Mouse (Mus musculus) stomach, embryonic 14.5 days (tissue): ENCODE measurements around the gene Cd163l1. TPM values are rescaled to one million over a fixed set of nuclear protein-coding genes. Genes with fewer than 3 reads are reported as not detected.

Experiments
- ATAC-seq: fragments of 200-750 bp; cut with Nextera tagmentation; 2 replicates; pipeline ENCODE4 v1.8.0; 2017; ENCODE audit warnings: low read depth, moderate TSS enrichment; ENCODE audit not compliant: insufficient number of reproducible peaks, insufficient read depth, low FRiP score
- H3K27ac ChIP-seq: fragments of 300-500 bp; sonication (generic); 2 replicates; pipeline ENCODE4 v1.5.1; 2014; ENCODE audit warnings: mild to moderate bottlenecking, low read length, moderate library complexity, mixed read lengths
- H3K27me3 ChIP-seq: fragments of 300-500 bp; sonication (generic); 2 replicates; pipeline ENCODE4 v1.6.1; 2014; ENCODE audit warnings: low read length, control low read depth, mixed read lengths; ENCODE audit not compliant: control insufficient read depth, insufficient read depth
- H3K36me3 ChIP-seq: fragments of 300-500 bp; sonication (generic); 2 replicates; pipeline ENCODE4 v1.6.1; 2014; ENCODE audit warnings: mild to moderate bottlenecking, control low read depth, low read length, moderate library complexity, mixed read lengths; ENCODE audit not compliant: control insufficient read depth, insufficient read depth
- H3K4me1 ChIP-seq: fragments of 300-500 bp; sonication (generic); 2 replicates; pipeline ENCODE4 v1.6.1; 2014; ENCODE audit warnings: low read length, control low read depth, mixed read lengths; ENCODE audit not compliant: control insufficient read depth, insufficient read depth
- H3K4me2 ChIP-seq: fragments of 300-500 bp; sonication (generic); replicated peaks from 2 replicates; pipeline ENCODE4 v1.6.1; 2014; ENCODE audit warnings: low read depth, low read length, control low read depth
- H3K4me3 ChIP-seq: fragments of 300-500 bp; sonication (generic); 2 replicates; pipeline ENCODE4 v1.5.1; 2014; ENCODE audit warnings: low read depth, low read length, control low read depth
- H3K9ac ChIP-seq: fragments of 300-500 bp; sonication (generic); replicated peaks from 2 replicates; pipeline ENCODE4 v1.6.1; 2014; ENCODE audit warnings: low read depth, mild to moderate bottlenecking, control low read depth, low read length, moderate library complexity, mixed read lengths
- H3K9me3 ChIP-seq: fragments of 300-500 bp; sonication (generic); 2 replicates; pipeline ENCODE4 v1.6.1; 2016; ENCODE audit warnings: low read depth, low read length, control low read depth; ENCODE audit not compliant: control insufficient read depth
- WGBS: fragments of 180-500 bp; shearing (Covaris S2); extraction: QIAGEN DNeasy Blood & Tissue Kit; methylation state at CpG from one replicate; pipeline ENCODE4 v1.1.7; 2014; 5-methylcytosine and 5-hydroxymethylcytosine counted together
- polyA plus RNA-seq: library from polyadenylated mRNA; unstranded; fragments of >200 nt; fragmentation: Nextera tagmentation; extraction: Ambion mirVana; gene quantifications from 2 replicates; pipeline ENCODE4 v1.2.1, GENCODE M21; 2014

Cd163l1 gene
- polyA plus RNA-seq, 1 experiment from 2014 or later: 0.10 TPM

GRCm38 (mm10) chr7:140187721-140188390 lies 30.2 kb upstream of the Cd163l1 start:
- no peaks in the 10 kb centered on the region for H3K4me1 ChIP-seq
- H3K4me3 ChIP-seq: no peak overlapping the region
- no peak overlapping the region for H3K4me2 ChIP-seq
- no peak for ATAC-seq
- no peak overlapping the region for H3K27ac ChIP-seq
- no peaks in the 10 kb centered on the region for H3K27me3 ChIP-seq
- no peak overlapping the region for H3K9ac ChIP-seq
- no peaks in the 10 kb centered on the region for H3K36me3 ChIP-seq
- WGBS: 86% methylated on average over 7 of the region's 7 CpGs
- no peaks in the 10 kb centered on the region for H3K9me3 ChIP-seq

- Histone ChIP-seq H3K4me2 (no peak overlapping the region), H3K27me3 (no peaks in the 10 kb centered on the region), H3K9ac (no peak overlapping the region), H3K36me3 (no peaks in the 10 kb centered on the region), H3K27ac (no peak overlapping the region), H3K4me1 (no peaks in the 10 kb centered on the region), H3K9me3 (no peaks in the 10 kb centered on the region), H3K4me3 (no peak overlapping the region)
- 58% methylated on average over 4 of the region's 4 CpGs for WGBS
- no peak for ATAC-seq
These were observed 29.4 kb upstream of the Cd163l1 start for GRCm38 (mm10) chr7:140188391-140189328.

GRCm38 (mm10) chr7:140190435-140190834 lies 27.6 kb upstream of the Cd163l1 start:
- H3K4me1 ChIP-seq: no peaks in the 10 kb centered on the region
- H3K27ac ChIP-seq: no peak overlapping the region
- H3K4me2 ChIP-seq: no peak overlapping the region
- no peak overlapping the region for H3K9ac ChIP-seq
- ATAC-seq: no peak
- H3K9me3 ChIP-seq: no peaks in the 10 kb centered on the region
- H3K36me3 ChIP-seq: no peaks in the 10 kb centered on the region
- H3K27me3 ChIP-seq: no peaks in the 10 kb centered on the region
- 87% methylated on average over 1 of the region's 1 CpGs for WGBS
- H3K4me3 ChIP-seq: no peak overlapping the region

GRCm38 (mm10) chr7:140192445-140192844 lies 25.6 kb upstream of the Cd163l1 start:
- Histone ChIP-seq H3K4me3 (no peak overlapping the region), H3K27ac (no peak overlapping the region), H3K9ac (no peak overlapping the region), H3K9me3 (no peaks in the 10 kb centered on the region), H3K4me1 (no peaks in the 10 kb centered on the region), H3K4me2 (no peak overlapping the region), H3K27me3 (no peaks in the 10 kb centered on the region), H3K36me3 (no peaks in the 10 kb centered on the region)
- no peak for ATAC-seq
- WGBS: 42% methylated on average over 2 of the region's 2 CpGs

GRCm38 (mm10) chr7:140192851-140193250 lies 25.2 kb upstream of the Cd163l1 start:
- ATAC-seq: no peak
- Histone ChIP-seq H3K27me3 (no peaks in the 10 kb centered on the region), H3K9ac (no peak overlapping the region), H3K4me2 (no peak overlapping the region), H3K4me3 (no peak overlapping the region), H3K36me3 (no peaks in the 10 kb centered on the region), H3K4me1 (no peaks in the 10 kb centered on the region), H3K9me3 (no peaks in the 10 kb centered on the region), H3K27ac (no peak overlapping the region)
- WGBS: 75% methylated on average over 2 of the region's 2 CpGs

- ATAC-seq: no peak
- Histone ChIP-seq H3K9ac (no peak overlapping the region), H3K4me2 (no peak overlapping the region), H3K9me3 (no peaks in the 10 kb centered on the region), H3K4me1 (no peaks in the 10 kb centered on the region), H3K36me3 (no peaks in the 10 kb centered on the region), H3K4me3 (no peak overlapping the region), H3K27ac (no peak overlapping the region), H3K27me3 (no peaks in the 10 kb centered on the region)
- WGBS: 83% methylated on average over 4 of the region's 4 CpGs
These were observed 24.0 kb upstream of the Cd163l1 start for GRCm38 (mm10) chr7:140194031-140194430.

GRCm38 (mm10) chr7:140196002-140196401 lies 22.1 kb upstream of the Cd163l1 start:
- H3K4me1 ChIP-seq: no peaks in the 10 kb centered on the region
- H3K9ac ChIP-seq: no peak overlapping the region
- H3K27me3 ChIP-seq: no peaks in the 10 kb centered on the region
- no peak for ATAC-seq
- 80% methylated on average over 8 of the region's 8 CpGs for WGBS
- H3K4me2 ChIP-seq: no peak overlapping the region
- H3K9me3 ChIP-seq: no peaks in the 10 kb centered on the region
- no peak overlapping the region for H3K27ac ChIP-seq
- H3K4me3 ChIP-seq: no peak overlapping the region
- no peaks in the 10 kb centered on the region for H3K36me3 ChIP-seq

- Histone ChIP-seq H3K27ac (no peak overlapping the region), H3K4me1 (no peaks in the 10 kb centered on the region), H3K4me3 (no peak overlapping the region), H3K4me2 (no peak overlapping the region), H3K27me3 (no peaks in the 10 kb centered on the region), H3K9me3 (no peaks in the 10 kb centered on the region), H3K9ac (no peak overlapping the region), H3K36me3 (no peaks in the 10 kb centered on the region)
- ATAC-seq: no peak
- 91% methylated on average over 4 of the region's 4 CpGs for WGBS
These were observed 17.0 kb upstream of the Cd163l1 start for GRCm38 (mm10) chr7:140201090-140201489.
